Mouse (Mus musculus) intestine, embryonic 14.5 days (tissue): Measurements from ENCODE around the gene Chst12. TPM values are rescaled to one million over a fixed set of nuclear protein-coding genes. Genes with fewer than 3 reads are reported as not detected.

Experiments used
- ATAC-seq: fragments of 200-750 bp; cut with Nextera tagmentation; replicated peaks from 2 replicates; pipeline ENCODE4 v1.8.0; 2017; ENCODE audit warnings: low read depth, moderate number of reproducible peaks, moderate TSS enrichment, moderate library complexity; ENCODE audit not compliant: low FRiP score, low TSS enrichment
- DNase-seq: peaks from one replicate; pipeline ENCODE4 v3.0.0-alpha.2; 2018; ENCODE audit warnings: low spot score
- H3K27ac ChIP-seq: fragments of 300-500 bp; sonication (generic); 2 replicates; pipeline ENCODE4 v1.5.1; 2014; ENCODE audit warnings: low read depth, mild to moderate bottlenecking, control low read depth
- H3K27me3 ChIP-seq: fragments of 300-500 bp; sonication (generic); replicated peaks from 2 replicates; pipeline ENCODE4 v1.6.1; 2014; ENCODE audit warnings: low read length, control low read depth; ENCODE audit not compliant: control insufficient read depth, insufficient read depth
- H3K36me3 ChIP-seq: fragments of 300-500 bp; sonication (generic); 2 replicates; pipeline ENCODE4 v1.6.1; 2014; ENCODE audit warnings: low read length, control low read depth; ENCODE audit not compliant: control insufficient read depth, insufficient read depth
- H3K4me1 ChIP-seq: fragments of 300-500 bp; sonication (generic); replicated peaks from 2 replicates; pipeline ENCODE4 v1.6.1; 2014; ENCODE audit warnings: low read length, control low read depth, mixed read lengths; ENCODE audit not compliant: control insufficient read depth, insufficient read depth
- H3K4me2 ChIP-seq: fragments of 300-500 bp; sonication (generic); 2 replicates; pipeline ENCODE4 v1.6.1; 2014; ENCODE audit warnings: low read length
- H3K4me3 ChIP-seq: fragments of 300-500 bp; sonication (generic); 2 replicates; pipeline ENCODE4 v1.5.1; 2014; ENCODE audit warnings: low read depth, low read length, control low read depth, mixed read lengths
- H3K9ac ChIP-seq: fragments of 300-500 bp; sonication (generic); 2 replicates; pipeline ENCODE4 v1.6.1; 2014; ENCODE audit warnings: mild to moderate bottlenecking, low read length
- H3K9me3 ChIP-seq: fragments of 300-500 bp; sonication (generic); 2 replicates; pipeline ENCODE4 v1.6.1; 2016; ENCODE audit warnings: low read length, control low read depth; ENCODE audit not compliant: control insufficient read depth
- WGBS: fragments of 180-500 bp; shearing (Covaris S2); extraction: QIAGEN DNeasy Blood & Tissue Kit; methylation state at CpG from one replicate; pipeline ENCODE4 v1.1.7; 2014; 5-methylcytosine and 5-hydroxymethylcytosine counted together
- polyA plus RNA-seq: library from polyadenylated mRNA; unstranded; fragments of >200 nt; fragmentation: Nextera tagmentation; extraction: Ambion mirVana; gene quantifications from 2 replicates; pipeline ENCODE4 v1.2.1, GENCODE M21; 2014

The Chst12 gene
- polyA plus RNA-seq, 1 experiment from 2014 or later = 20.7 TPM

- Histone ChIP-seq H3K4me1 (peaks cover 11% of the 10 kb centered on the region), H3K36me3 (no peaks in the 10 kb centered on the region), H3K27ac (no peak overlapping the region), H3K4me3 (no peak overlapping the region), H3K9ac (no peak overlapping the region), H3K27me3 (no peaks in the 10 kb centered on the region), H3K4me2 (no peak overlapping the region), H3K9me3 (no peaks in the 10 kb centered on the region)
- DNase-seq = no peak
- ATAC-seq = no peak
- 91% methylated on average over 13 of the region's 13 CpGs for WGBS
Observed at GRCm38 (mm10) chr5:140570223-140570870, 65.0 kb downstream of the Chst12 start.

- no peaks in the 10 kb centered on the region for H3K9me3 ChIP-seq
- no peak overlapping the region for H3K27ac ChIP-seq
- WGBS = 71% methylated on average over 4 of the region's 4 CpGs
- H3K4me3 ChIP-seq = no peak overlapping the region
- H3K9ac ChIP-seq = no peak overlapping the region
- no peaks in the 10 kb centered on the region for H3K27me3 ChIP-seq
- no peak overlapping the region for H3K4me2 ChIP-seq
- H3K4me1 ChIP-seq = peaks cover 11% of the 10 kb centered on the region
- no peak for ATAC-seq
- DNase-seq = no peak
- no peaks in the 10 kb centered on the region for H3K36me3 ChIP-seq
Observed at GRCm38 (mm10) chr5:140571201-140571600, 65.9 kb downstream of the Chst12 start.

GRCm38 (mm10) chr5:140571673-140572072, 66.3 kb downstream of the Chst12 start:
- no peak overlapping the region for H3K9ac ChIP-seq
- H3K4me3 ChIP-seq = no peak overlapping the region
- no peak for DNase-seq
- H3K27me3 ChIP-seq = no peaks in the 10 kb centered on the region
- H3K36me3 ChIP-seq = no peaks in the 10 kb centered on the region
- 70% methylated on average over 10 of the region's 10 CpGs for WGBS
- ATAC-seq = no peak
- peaks cover 11% of the 10 kb centered on the region for H3K4me1 ChIP-seq
- H3K9me3 ChIP-seq = no peaks in the 10 kb centered on the region
- no peak overlapping the region for H3K4me2 ChIP-seq
- no peak overlapping the region for H3K27ac ChIP-seq

GRCm38 (mm10) chr5:140572611-140573010, 67.3 kb downstream of the Chst12 start:
- Histone ChIP-seq H3K4me3 (no peak overlapping the region), H3K27me3 (no peaks in the 10 kb centered on the region), H3K4me1 (peaks cover 6% of the 10 kb centered on the region; the same call in 1 of the 2 replicates), H3K36me3 (no peaks in the 10 kb centered on the region), H3K27ac (no peak overlapping the region), H3K4me2 (no peak overlapping the region), H3K9me3 (no peaks in the 10 kb centered on the region), H3K9ac (no peak overlapping the region)
- no peak for DNase-seq
- WGBS = 76% methylated on average over 6 of the region's 6 CpGs
- ATAC-seq = no peak

Other genes starting within 250 kb of the Chst12 start
- gene Mad1l1, start 184.0 kb upstream of the Chst12 start, polyA plus RNA-seq = 41.8 and 42.3 TPM in 2 replicates
- gene Nudt1, start 183.9 kb upstream of the Chst12 start, polyA plus RNA-seq = 43.5 and 49.6 TPM in 2 replicates
- 19.5 and 20.9 TPM in 2 replicates for gene Mrm2, start 173.7 kb upstream of the Chst12 start, polyA plus RNA-seq
- gene Snx8, start 116.3 kb upstream of the Chst12 start, polyA plus RNA-seq = 7.7 and 9.3 TPM in 2 replicates
- gene Eif3b, start 86.2 kb upstream of the Chst12 start, polyA plus RNA-seq = 155 and 162 TPM in 2 replicates
- gene Gm4869, start 59.9 kb upstream of the Chst12 start, polyA plus RNA-seq = not detected in 2 replicates
- gene Grifin, start 59.5 kb downstream of the Chst12 start, polyA plus RNA-seq = 0.54 TPM in 1 of 2 replicates, not detected in the other
- gene Lfng, start 101.8 kb downstream of the Chst12 start, polyA plus RNA-seq = 12.6 and 15.4 TPM in 2 replicates
- 39.5 and 44.8 TPM in 2 replicates for gene Ttyh3, start 143.5 kb downstream of the Chst12 start, polyA plus RNA-seq
- 23.6 and 24.1 TPM in 2 replicates for gene Iqce, start 196.8 kb downstream of the Chst12 start, polyA plus RNA-seq
- gene Brat1, start 199.5 kb downstream of the Chst12 start, polyA plus RNA-seq = 15.9 and 16.5 TPM in 2 replicates
- 1.2 and 1.3 TPM in 2 replicates for gene Amz1, start 218.6 kb downstream of the Chst12 start, polyA plus RNA-seq